Mouse (Mus musculus): ENCODE data around the gene Ubtf. TPM values are rescaled to one million over a fixed set of nuclear protein-coding genes. Genes with fewer than 3 reads are reported as not detected.
"Not testable (repeated sequence)": the region's sequence is repeated elsewhere in the genome, so short reads cannot be mapped to it uniquely, and the experiment has no call there.

Ubtf gene
- total RNA-seq (2017) = 169 and 195 TPM in 2 replicates

GRCm38 (mm10) chr11:102319410-102319792 is at the start of gene Ubtf:
TSS of gene Ubtf (minus strand) at chr11:102319742.
- ATAC-seq (ENCODE audit: extremely low read depth, insufficient number of reproducible peaks, low FRiP score, poor library complexity, severe bottlenecking) = peak; percentile 42

GRCm38 (mm10) chr11:102369263-102369662 is 49.7 kb upstream of the Ubtf start:
- no peak for ATAC-seq (ENCODE audit: extremely low read depth, insufficient number of reproducible peaks, low FRiP score, poor library complexity, severe bottlenecking)

- ATAC-seq (ENCODE audit: extremely low read depth, insufficient number of reproducible peaks, low FRiP score, poor library complexity, severe bottlenecking) = no peak
Measured at GRCm38 (mm10) chr11:102368347-102368746, 48.8 kb upstream of the Ubtf start.

GRCm38 (mm10) chr11:102367504-102368280 is 48.1 kb upstream of the Ubtf start:
- no peak for ATAC-seq (ENCODE audit: extremely low read depth, insufficient number of reproducible peaks, low FRiP score, poor library complexity, severe bottlenecking)

GRCm38 (mm10) chr11:102366103-102366502 is 46.6 kb upstream of the Ubtf start, which contains the start of gene Slc4a1:
TSS of gene Slc4a1 (minus strand) at chr11:102366203.
- ATAC-seq (ENCODE audit: extremely low read depth, insufficient number of reproducible peaks, low FRiP score, poor library complexity, severe bottlenecking) = not testable (repeated sequence)

- no peak for ATAC-seq (ENCODE audit: extremely low read depth, insufficient number of reproducible peaks, low FRiP score, poor library complexity, severe bottlenecking)
Measured at GRCm38 (mm10) chr11:102365699-102366098, 46.2 kb upstream of the Ubtf start.

- ATAC-seq (ENCODE audit: extremely low read depth, insufficient number of reproducible peaks, low FRiP score, poor library complexity, severe bottlenecking) = no peak
Measured at GRCm38 (mm10) chr11:102364570-102365371, 45.2 kb upstream of the Ubtf start.

- no peak for ATAC-seq (ENCODE audit: extremely low read depth, insufficient number of reproducible peaks, low FRiP score, poor library complexity, severe bottlenecking)
Measured at GRCm38 (mm10) chr11:102363623-102364022, 44.1 kb upstream of the Ubtf start.

- no peak for ATAC-seq (ENCODE audit: extremely low read depth, insufficient number of reproducible peaks, low FRiP score, poor library complexity, severe bottlenecking)
Measured at GRCm38 (mm10) chr11:102361776-102362495, 42.4 kb upstream of the Ubtf start.

- no peak for ATAC-seq (ENCODE audit: extremely low read depth, insufficient number of reproducible peaks, low FRiP score, poor library complexity, severe bottlenecking)
Measured at GRCm38 (mm10) chr11:102358365-102358764, 38.8 kb upstream of the Ubtf start.

GRCm38 (mm10) chr11:102356636-102357350 is 37.3 kb upstream of the Ubtf start:
- no peak for ATAC-seq (ENCODE audit: extremely low read depth, insufficient number of reproducible peaks, low FRiP score, poor library complexity, severe bottlenecking)

- no peak for ATAC-seq (ENCODE audit: extremely low read depth, insufficient number of reproducible peaks, low FRiP score, poor library complexity, severe bottlenecking)
Measured at GRCm38 (mm10) chr11:102356190-102356589, 36.6 kb upstream of the Ubtf start.

- no peak for ATAC-seq (ENCODE audit: extremely low read depth, insufficient number of reproducible peaks, low FRiP score, poor library complexity, severe bottlenecking)
Measured at GRCm38 (mm10) chr11:102355501-102355900, 36.0 kb upstream of the Ubtf start.

- no peak for ATAC-seq (ENCODE audit: extremely low read depth, insufficient number of reproducible peaks, low FRiP score, poor library complexity, severe bottlenecking)
Measured at GRCm38 (mm10) chr11:102353021-102353431, 33.5 kb upstream of the Ubtf start.

GRCm38 (mm10) chr11:102352378-102352777 is 32.8 kb upstream of the Ubtf start:
- no peak for ATAC-seq (ENCODE audit: extremely low read depth, insufficient number of reproducible peaks, low FRiP score, poor library complexity, severe bottlenecking)

GRCm38 (mm10) chr11:102350981-102351523 is 31.5 kb upstream of the Ubtf start:
- no peak for ATAC-seq (ENCODE audit: extremely low read depth, insufficient number of reproducible peaks, low FRiP score, poor library complexity, severe bottlenecking)

- ATAC-seq (ENCODE audit: extremely low read depth, insufficient number of reproducible peaks, low FRiP score, poor library complexity, severe bottlenecking) = no peak
Measured at GRCm38 (mm10) chr11:102350416-102350815, 30.9 kb upstream of the Ubtf start.

GRCm38 (mm10) chr11:102349189-102349954 is 29.8 kb upstream of the Ubtf start:
- ATAC-seq (ENCODE audit: extremely low read depth, insufficient number of reproducible peaks, low FRiP score, poor library complexity, severe bottlenecking) = no peak
